Mouse (Mus musculus) forelimb bud, embryonic 11.5 days (tissue): ENCODE measurements around the gene Kctd2.
"Not testable (repeated sequence)": the region's sequence is repeated elsewhere in the genome, so short reads cannot be mapped to it uniquely, and the experiment has no call there.

ENCODE experiments used
- DNase-seq: peaks from one replicate; pipeline ENCODE4 v3.0.0-alpha.2; 2012; ENCODE audit warnings: low read depth, low spot score

Gene Kctd2

GRCm38 (mm10) chr11:115419531-115420237 is at the start of gene Kctd2, which contains the start of gene Atp5h:
Gene Kctd2 (plus strand): TSS chr11:115420128.
Gene Atp5h (minus strand): TSS chr11:115419962.
- DNase-seq, result peak; percentile 98

- no peak for DNase-seq
Measured at GRCm38 (mm10) chr11:115370368-115370767, 49.6 kb upstream of the Kctd2 start.

GRCm38 (mm10) chr11:115371354-115371753 is 48.6 kb upstream of the Kctd2 start:
- DNase-seq, result no peak

GRCm38 (mm10) chr11:115372015-115372414 is 47.9 kb upstream of the Kctd2 start:
- DNase-seq, result no peak

- no peak for DNase-seq
Measured at GRCm38 (mm10) chr11:115372737-115373136, 47.2 kb upstream of the Kctd2 start.

GRCm38 (mm10) chr11:115373805-115374694 is 45.9 kb upstream of the Kctd2 start:
- DNase-seq, result no peak

- DNase-seq, result no peak
Measured at GRCm38 (mm10) chr11:115374695-115375425, 45.1 kb upstream of the Kctd2 start.

GRCm38 (mm10) chr11:115376722-115377121 is 43.2 kb upstream of the Kctd2 start:
- no peak for DNase-seq

GRCm38 (mm10) chr11:115377254-115377653 is 42.7 kb upstream of the Kctd2 start:
- DNase-seq, result no peak

GRCm38 (mm10) chr11:115377854-115378253 is 42.1 kb upstream of the Kctd2 start:
- DNase-seq, result no peak

- no peak for DNase-seq
Measured at GRCm38 (mm10) chr11:115381276-115381675, 38.7 kb upstream of the Kctd2 start.

- peak; percentile 86 for DNase-seq
Measured at GRCm38 (mm10) chr11:115381743-115382539, 38.0 kb upstream of the Kctd2 start, which contains the start of gene Cdr2l. Gene Cdr2l (plus strand): TSS chr11:115381916.

GRCm38 (mm10) chr11:115382891-115383290 is 37.0 kb upstream of the Kctd2 start:
- no peak for DNase-seq

- DNase-seq, result no peak
Measured at GRCm38 (mm10) chr11:115383701-115384474, 36.0 kb upstream of the Kctd2 start.

- DNase-seq, result no peak
Measured at GRCm38 (mm10) chr11:115384587-115384986, 35.3 kb upstream of the Kctd2 start.

- not testable (repeated sequence) for DNase-seq
Measured at GRCm38 (mm10) chr11:115386859-115387258, 33.1 kb upstream of the Kctd2 start.

GRCm38 (mm10) chr11:115391358-115391757 is 28.6 kb upstream of the Kctd2 start:
- no peak for DNase-seq

- no peak for DNase-seq
Measured at GRCm38 (mm10) chr11:115393721-115394325, 26.1 kb upstream of the Kctd2 start.

- DNase-seq, result no peak
Measured at GRCm38 (mm10) chr11:115398085-115398484, 21.8 kb upstream of the Kctd2 start.

- DNase-seq, result no peak
Measured at GRCm38 (mm10) chr11:115400126-115400525, 19.8 kb upstream of the Kctd2 start.
